Mouse (Mus musculus): Measurements from ENCODE around the gene Trim65.
"Not testable (repeated sequence)": the region's sequence is repeated elsewhere in the genome, so short reads cannot be mapped to it uniquely, and the experiment has no call there.

The Trim65 gene

GRCm38 (mm10) chr11:116138468-116139138 is 7.7 kb upstream of the Trim65 start, which contains the start of gene Mrpl38:
Gene Mrpl38 (minus strand): TSS chr11:116138868.
- peak; percentile 71 to 75 for DNase-seq (ENCODE audit: low spot score in 2 of 2)

- no peak for DNase-seq (ENCODE audit: low spot score in 2 of 2)
Measured at GRCm38 (mm10) chr11:116138096-116138467, 7.2 kb upstream of the Trim65 start.

GRCm38 (mm10) chr11:116134171-116134570 is 3.2 kb upstream of the Trim65 start:
- DNase-seq (ENCODE audit: low spot score in 2 of 2) = no peak

GRCm38 (mm10) chr11:116133497-116133896 is 2.6 kb upstream of the Trim65 start:
- no peak for DNase-seq (ENCODE audit: low spot score in 2 of 2)

- no peak for DNase-seq (ENCODE audit: low spot score in 2 of 2)
Measured at GRCm38 (mm10) chr11:116132366-116133333, 1.7 kb upstream of the Trim65 start.

- DNase-seq (ENCODE audit: low spot score in 2 of 2) = no peak
Measured at GRCm38 (mm10) chr11:116131349-116132170, 632 bp upstream of the Trim65 start.

- no peak for DNase-seq (ENCODE audit: low spot score in 2 of 2)
Measured at GRCm38 (mm10) chr11:116129993-116130487, 888 bp downstream of the Trim65 start.

- DNase-seq (ENCODE audit: low spot score in 2 of 2) = no peak
Measured at GRCm38 (mm10) chr11:116129091-116129790, 1.7 kb downstream of the Trim65 start.

GRCm38 (mm10) chr11:116127986-116128385 is 2.9 kb downstream of the Trim65 start:
- no peak for DNase-seq (ENCODE audit: low spot score in 2 of 2)

GRCm38 (mm10) chr11:116127156-116127980 is 3.6 kb downstream of the Trim65 start, which contains the start of gene Trim47:
Gene Trim47 (minus strand): TSS chr11:116127210.
- DNase-seq (ENCODE audit: low spot score in 2 of 2) = no peak

GRCm38 (mm10) chr11:116126261-116126660 is 4.7 kb downstream of the Trim65 start:
- no peak for DNase-seq (ENCODE audit: low spot score in 2 of 2)

GRCm38 (mm10) chr11:116121731-116122245 is 9.1 kb downstream of the Trim65 start:
- DNase-seq (ENCODE audit: low spot score in 2 of 2) = not testable (repeated sequence)

- no peak for DNase-seq (ENCODE audit: low spot score in 2 of 2)
Measured at GRCm38 (mm10) chr11:116117819-116118218, 13.1 kb downstream of the Trim65 start.

- no peak for DNase-seq (ENCODE audit: low spot score in 2 of 2)
Measured at GRCm38 (mm10) chr11:116117241-116117640, 13.7 kb downstream of the Trim65 start.

- no peak for DNase-seq (ENCODE audit: low spot score in 2 of 2)
Measured at GRCm38 (mm10) chr11:116111611-116112203, 19.2 kb downstream of the Trim65 start.

GRCm38 (mm10) chr11:116111067-116111466 is 19.9 kb downstream of the Trim65 start:
- no peak for DNase-seq (ENCODE audit: low spot score in 2 of 2)

- no peak for DNase-seq (ENCODE audit: low spot score in 2 of 2)
Measured at GRCm38 (mm10) chr11:116110540-116110939, 20.4 kb downstream of the Trim65 start.

GRCm38 (mm10) chr11:116110131-116110530 is 20.8 kb downstream of the Trim65 start:
- no peak for DNase-seq (ENCODE audit: low spot score in 2 of 2)

GRCm38 (mm10) chr11:116109441-116110081 is 21.4 kb downstream of the Trim65 start:
- DNase-seq (ENCODE audit: low spot score in 2 of 2) = no peak

Measured in right cerebral cortex, postnatal 36 days (tissue).